Mouse (Mus musculus): ENCODE measurements around the gene Lmo7.

GRCm38 (mm10) chr14:101976021-101976685, 246.4 kb downstream of the Lmo7 start:
- TF ChIP-seq CTCF (IDR thresholded peaks at IDR 0.05; ENCODE audit: extremely low read depth, insufficient read length, insufficient replicate concordance, low read depth, low read length) (no peak), POLR2A (IDR thresholded peaks at IDR 0.05; ENCODE audit: low read depth, low read length) (no peak)
